Mouse (Mus musculus) lung, embryonic 14.5 days (tissue): Measurements from ENCODE around the gene Gm16451. TPM values are rescaled to one million over a fixed set of nuclear protein-coding genes. Genes with fewer than 3 reads are reported as not detected.
"Not testable (repeated sequence)": the region's sequence is repeated elsewhere in the genome, so short reads cannot be mapped to it uniquely, and the experiment has no call there.

Source experiments
- ATAC-seq: fragments of 200-750 bp; cut with Nextera tagmentation; 2 replicates; pipeline ENCODE4 v1.8.0; 2017; ENCODE audit warnings: mild to moderate bottlenecking, moderate TSS enrichment, moderate library complexity; ENCODE audit not compliant: insufficient read depth
- DNase-seq: peaks from one replicate; pipeline ENCODE4 v3.0.0-alpha.2; 2015
- H3K27ac ChIP-seq: fragments of 300-500 bp; sonication (generic); 2 replicates; pipeline ENCODE4 v1.5.1; 2014; ENCODE audit warnings: low read depth, mild to moderate bottlenecking, moderate library complexity
- H3K27me3 ChIP-seq: fragments of 300-500 bp; sonication (generic); 2 replicates; pipeline ENCODE4 v1.6.1; 2014; ENCODE audit warnings: low read length, control low read depth; ENCODE audit not compliant: insufficient read depth
- H3K36me3 ChIP-seq: fragments of 300-500 bp; sonication (generic); 2 replicates; pipeline ENCODE4 v1.6.1; 2014; ENCODE audit warnings: control low read depth; ENCODE audit not compliant: insufficient read depth
- H3K4me1 ChIP-seq: fragments of 300-500 bp; sonication (generic); 2 replicates; pipeline ENCODE4 v1.6.1; 2014; ENCODE audit warnings: antibody characterized with exemption, control low read depth; ENCODE audit not compliant: insufficient read depth
- H3K4me2 ChIP-seq: fragments of 300-500 bp; sonication (generic); 2 replicates; pipeline ENCODE4 v1.6.1; 2014; ENCODE audit warnings: mild to moderate bottlenecking
- H3K4me3 ChIP-seq: fragments of 300-500 bp; sonication (generic); 2 replicates; pipeline ENCODE4 v1.5.1; 2014; ENCODE audit warnings: low read depth, low read length
- H3K9ac ChIP-seq: fragments of 300-500 bp; sonication (generic); 2 replicates; pipeline ENCODE4 v1.6.1; 2014
- H3K9me3 ChIP-seq: fragments of 300-500 bp; sonication (generic); 2 replicates; pipeline ENCODE4 v1.6.1; 2016; ENCODE audit warnings: low read depth, low read length, control low read depth
- WGBS: fragments of 180-500 bp; shearing (Covaris S2); extraction: QIAGEN DNeasy Blood & Tissue Kit; methylation state at CpG from one replicate; pipeline ENCODE4 v1.1.7; 2014; 5-methylcytosine and 5-hydroxymethylcytosine counted together
- polyA plus RNA-seq: library from polyadenylated mRNA; unstranded; fragments of >200 nt; fragmentation: Nextera tagmentation; extraction: Ambion mirVana; gene quantifications from 2 replicates; pipeline ENCODE4 v1.2.1, GENCODE M21; 2014

The Gm16451 gene
- polyA plus RNA-seq = not detected in 2 replicates

GRCm38 (mm10) chr7:22118145-22118544 is at the start of gene Gm16451:
Gene Gm16451, minus strand, starts transcription at chr7:22118245.
- not testable (repeated sequence) for H3K4me1 ChIP-seq, H3K4me3 ChIP-seq, ATAC-seq, H3K9ac ChIP-seq, H3K27me3 ChIP-seq, DNase-seq, H3K9me3 ChIP-seq, H3K36me3 ChIP-seq, H3K4me2 ChIP-seq, H3K27ac ChIP-seq
- WGBS = no CpG with 5 or more reads among the region's 2 CpGs

DNA sequence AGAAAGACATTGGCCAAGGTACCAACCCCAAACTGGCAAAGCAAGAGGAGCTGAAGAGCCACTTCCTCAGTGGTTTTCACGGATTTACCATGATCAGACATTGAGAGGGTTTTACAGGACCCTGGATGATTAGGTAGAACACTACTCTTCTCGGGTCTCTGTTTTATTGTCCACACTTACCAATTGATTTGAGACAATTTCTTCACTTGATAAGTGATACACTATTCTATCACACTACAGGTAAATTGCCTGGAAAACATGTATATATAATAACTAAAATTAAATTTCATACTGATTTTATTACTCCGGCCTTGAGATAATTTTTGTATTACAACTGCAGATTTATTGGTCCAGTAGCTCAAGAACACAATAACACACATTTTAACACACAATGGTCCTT is 45.9 kb upstream of the Gm16451 start, which contains the start of gene Vmn1r142:
Gene Vmn1r142, minus strand, starts transcription at position 101 of the 400 bp plus-strand sequence.
- not testable (repeated sequence) for H3K9ac ChIP-seq, H3K9me3 ChIP-seq, H3K27ac ChIP-seq, H3K4me3 ChIP-seq, H3K4me1 ChIP-seq, H3K4me2 ChIP-seq, H3K36me3 ChIP-seq, DNase-seq, H3K27me3 ChIP-seq, ATAC-seq
- WGBS = no CpG with 5 or more reads among the region's 3 CpGs

GRCm38 (mm10) chr7:22134641-22135040 is 16.6 kb upstream of the Gm16451 start, which contains the start of gene Gm10666:
Gene Gm10666, minus strand, starts transcription at chr7:22134741.
- not testable (repeated sequence) for H3K9me3 ChIP-seq, H3K4me2 ChIP-seq, H3K9ac ChIP-seq, ATAC-seq, H3K27ac ChIP-seq, H3K4me1 ChIP-seq, H3K4me3 ChIP-seq, H3K27me3 ChIP-seq, H3K36me3 ChIP-seq, DNase-seq
- WGBS = no CpG with 5 or more reads among the region's 5 CpGs

DNA sequence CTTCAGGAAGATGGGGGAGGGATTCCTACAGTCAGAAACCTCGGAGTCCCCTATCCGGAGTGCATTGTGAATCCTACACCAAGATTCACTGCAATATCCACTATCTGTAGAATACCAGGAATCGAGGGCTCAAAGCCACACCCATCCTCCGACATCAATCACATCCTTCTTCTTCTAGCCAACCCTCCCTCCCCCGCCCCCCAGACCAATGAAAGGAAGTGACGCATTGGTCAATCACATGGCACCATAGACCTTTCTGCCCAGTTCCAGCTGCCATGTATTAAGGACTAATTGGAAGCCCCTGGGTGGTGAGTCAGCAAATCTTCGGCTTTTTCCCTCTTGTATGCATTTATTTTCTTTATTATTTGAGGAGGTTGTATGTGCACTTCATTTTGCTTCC is 49.3 kb downstream of the Gm16451 start, which contains the start of gene Vmn1r139:
Gene Vmn1r139, plus strand, starts transcription at position 301 of the 400 bp plus-strand sequence.
- not testable (repeated sequence) for DNase-seq
- no CpG with 5 or more reads among the region's 7 CpGs for WGBS

More for the DNA sequence above, 49.3 kb downstream of the Gm16451 start, which contains the start of gene Vmn1r139:
- H3K4me3 ChIP-seq, ATAC-seq, H3K4me2 ChIP-seq, H3K27me3 ChIP-seq, H3K36me3 ChIP-seq, H3K4me1 ChIP-seq, H3K9ac ChIP-seq, H3K9me3 ChIP-seq, H3K27ac ChIP-seq: not testable (repeated sequence)

Other genes with a start within 250 kb of the Gm16451 start
- not detected in 2 replicates for gene Gm5891, start 197.0 kb downstream of the Gm16451 start, polyA plus RNA-seq
- gene Vmn1r137, start 123.7 kb downstream of the Gm16451 start, polyA plus RNA-seq = not detected in 2 replicates
- gene Vmn1r138, start 89.3 kb downstream of the Gm16451 start, polyA plus RNA-seq = not detected in 2 replicates
- not detected in 2 replicates for gene Gm6176, start 61.9 kb downstream of the Gm16451 start, polyA plus RNA-seq
- not detected in 2 replicates for gene Vmn1r139, start 49.2 kb downstream of the Gm16451 start, polyA plus RNA-seq
- not detected in 2 replicates for gene Gm10666, start 16.5 kb upstream of the Gm16451 start, polyA plus RNA-seq
- gene Vmn1r142, start 45.8 kb upstream of the Gm16451 start, polyA plus RNA-seq = not detected in 2 replicates
- gene Vmn1r143, start 71.1 kb upstream of the Gm16451 start, polyA plus RNA-seq = not detected in 2 replicates
- not detected in 2 replicates for gene Gm8653, start 83.0 kb upstream of the Gm16451 start, polyA plus RNA-seq
- not detected in 2 replicates for gene Gm8453, start 111.2 kb upstream of the Gm16451 start, polyA plus RNA-seq
- not detected in 2 replicates for gene Gm4187, start 211.5 kb upstream of the Gm16451 start, polyA plus RNA-seq